Mouse (Mus musculus) embryo, embryonic 10 days (tissue): ENCODE measurements around the gene Gjb5.

ENCODE experiments used
- DNase-seq: peaks from one replicate; pipeline ENCODE4 v3.0.0-alpha.2; 2015; ENCODE audit warnings: low spot score

Gjb5 gene

DNA sequence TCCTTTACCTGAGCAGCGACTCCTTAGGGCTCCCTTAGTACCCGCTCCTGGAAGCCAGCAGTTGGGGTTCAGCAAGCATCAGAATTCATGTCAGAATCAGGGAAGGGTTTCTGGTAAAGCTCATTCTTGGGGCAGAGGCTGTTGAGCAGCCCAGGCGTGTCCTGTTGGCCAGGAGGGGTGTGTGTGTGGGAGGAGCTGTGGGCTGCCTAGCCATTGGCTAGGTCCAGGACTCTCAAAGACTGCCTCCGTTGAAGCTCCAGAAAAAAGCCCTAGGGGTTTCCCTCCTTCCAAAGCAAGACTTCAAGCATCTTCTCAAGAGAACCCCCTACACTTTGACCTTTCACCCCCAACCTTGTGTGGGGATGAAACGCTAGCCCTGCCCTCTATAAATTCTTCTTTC, at the start of gene Gjb5:
Gene Gjb5 (minus strand): TSS at position 164 of the 400 bp plus-strand sequence.
- DNase-seq = peak; percentile 57

GRCm38 (mm10) chr4:127402614-127403013, 44.6 kb upstream of the Gjb5 start:
- DNase-seq = peak; percentile 57

DNA sequence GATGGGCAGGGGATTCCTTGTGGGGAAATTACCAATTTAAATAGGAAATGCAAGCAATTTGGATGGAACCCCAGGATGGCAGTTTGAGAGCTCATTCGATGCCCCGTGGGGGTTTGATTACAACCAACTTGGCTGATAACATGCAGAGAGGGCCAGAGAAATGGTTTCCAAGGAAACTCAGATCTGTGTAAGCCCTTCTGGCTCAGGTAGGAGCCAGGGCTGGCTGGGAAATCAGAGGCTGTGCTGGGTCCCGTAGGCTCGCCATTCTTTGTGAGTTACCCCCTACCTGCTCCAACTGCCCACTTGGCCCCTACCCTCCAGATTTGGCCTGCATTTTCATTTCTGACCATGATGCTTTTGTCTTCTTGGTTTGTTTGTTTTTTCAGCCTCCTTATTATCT, 44.2 kb upstream of the Gjb5 start:
- no peak for DNase-seq

DNA sequence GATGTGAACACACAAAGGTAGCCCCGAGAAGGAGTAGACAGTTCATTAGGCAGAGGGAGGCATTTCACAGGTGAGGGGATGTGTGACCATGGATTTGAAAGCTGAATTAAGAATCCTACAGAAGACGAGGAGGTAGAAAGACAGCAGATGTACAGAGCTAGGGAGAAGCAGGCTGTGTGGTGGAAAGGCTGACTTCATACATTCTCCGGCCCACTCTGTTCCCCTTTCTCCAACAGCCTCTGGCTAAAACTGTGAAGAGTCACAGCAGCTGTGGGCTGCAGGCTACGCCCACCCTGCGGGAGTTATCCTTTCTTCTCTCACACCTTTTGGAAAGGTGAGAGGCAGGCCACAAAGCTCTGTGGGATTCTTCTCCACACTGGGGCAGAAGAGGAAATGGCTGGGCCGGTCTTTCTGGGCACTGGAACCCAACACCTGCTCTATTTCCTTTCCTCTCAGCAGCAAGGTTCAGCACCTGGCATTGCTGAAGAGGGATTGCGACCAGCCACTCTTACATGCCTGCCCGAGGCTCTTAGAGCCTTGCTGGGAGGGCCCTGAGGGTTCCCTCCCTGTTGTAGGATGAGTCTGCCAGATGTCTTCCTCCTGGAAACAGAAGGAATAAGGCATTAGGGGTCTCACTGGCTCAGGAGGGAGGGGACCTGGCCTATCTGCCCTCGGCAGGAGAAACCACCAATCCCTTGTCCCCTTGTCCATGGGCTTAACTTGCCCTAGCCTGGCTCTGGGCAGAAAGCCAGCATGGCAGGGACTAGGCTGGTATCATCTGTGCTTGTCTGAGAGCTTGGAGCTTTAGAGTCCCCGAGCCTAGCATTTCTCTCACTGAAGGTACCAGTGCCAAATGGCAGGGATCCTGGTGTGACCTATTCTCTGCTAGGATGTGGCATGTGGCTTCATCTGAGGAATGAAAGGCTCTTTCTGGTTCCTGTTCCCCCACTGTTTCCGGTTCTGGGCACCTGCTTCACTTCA, 42.5 kb upstream of the Gjb5 start:
- DNase-seq = no peak

GRCm38 (mm10) chr4:127395591-127395990, 37.6 kb upstream of the Gjb5 start:
- DNase-seq = no peak

DNA sequence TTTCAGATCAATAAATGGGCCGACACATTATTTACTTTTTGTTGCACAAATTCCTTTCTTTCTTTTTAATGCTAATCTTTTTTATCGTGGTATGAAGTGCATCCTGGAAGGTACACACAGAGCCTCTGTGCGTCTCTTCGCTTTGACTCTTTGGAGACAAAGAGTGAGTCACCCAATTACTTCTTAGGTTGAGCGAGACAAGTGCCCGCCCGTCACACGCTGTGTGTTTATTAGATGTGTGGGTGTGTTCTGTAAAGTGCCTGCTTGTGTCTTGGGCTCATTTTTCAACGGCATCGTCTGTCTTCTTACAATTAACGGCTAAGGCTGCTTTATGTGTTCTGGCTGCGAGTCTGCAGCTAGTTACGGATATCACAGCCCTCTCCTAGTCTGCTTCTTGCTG, 31.7 kb upstream of the Gjb5 start:
- DNase-seq = no peak

DNA sequence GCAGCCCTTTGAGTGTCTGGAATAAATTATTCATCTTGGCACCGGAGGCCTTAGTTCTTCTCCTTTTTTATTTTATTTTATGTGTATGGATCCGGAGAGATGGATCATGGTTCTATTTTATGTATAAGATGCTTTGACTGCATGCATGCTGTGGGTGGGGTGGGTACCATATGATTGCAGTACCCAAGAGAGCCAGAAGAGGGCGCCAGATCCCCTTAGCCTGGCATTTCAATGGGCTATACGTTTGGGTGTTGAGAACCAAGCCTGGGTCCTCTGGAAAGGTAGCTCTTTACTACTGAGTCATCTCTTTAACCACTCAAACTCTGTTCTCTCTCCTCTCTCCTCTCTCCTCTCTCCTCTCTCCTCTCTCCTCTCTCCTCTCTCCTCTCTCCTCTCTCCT, 19.4 kb upstream of the Gjb5 start:
- DNase-seq = no peak

DNA sequence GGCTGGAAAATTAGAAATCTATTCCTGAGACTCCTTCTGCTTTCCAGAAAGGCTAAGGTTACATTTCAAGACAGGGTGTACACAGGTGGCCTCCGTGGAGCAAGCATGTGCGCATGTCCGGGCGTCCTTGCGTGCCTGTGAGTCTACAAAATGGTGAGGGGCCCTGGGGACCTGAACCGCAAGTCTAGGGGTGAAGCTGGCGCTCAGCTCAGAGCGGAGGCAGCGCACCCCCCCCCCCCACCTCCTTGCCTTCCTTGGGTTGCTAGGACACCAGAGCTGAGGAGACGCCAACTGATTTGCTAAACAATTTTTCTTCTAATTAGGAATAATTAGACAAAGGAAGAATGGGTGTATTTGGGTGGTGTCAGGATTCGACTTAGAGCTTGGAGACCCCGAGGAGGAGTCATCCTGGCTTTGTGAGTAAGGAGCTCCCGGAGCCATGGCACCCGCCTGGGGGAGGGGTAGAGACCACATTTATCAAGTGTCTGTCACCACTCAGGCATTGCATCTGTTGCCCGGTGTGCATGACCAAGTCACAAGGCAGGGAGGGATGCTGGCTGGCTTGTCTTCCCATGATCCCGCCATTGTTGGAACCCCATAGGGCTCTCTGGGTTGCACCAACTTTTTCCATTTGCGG, 17.7 kb upstream of the Gjb5 start:
- peak; percentile 19 for DNase-seq

DNA sequence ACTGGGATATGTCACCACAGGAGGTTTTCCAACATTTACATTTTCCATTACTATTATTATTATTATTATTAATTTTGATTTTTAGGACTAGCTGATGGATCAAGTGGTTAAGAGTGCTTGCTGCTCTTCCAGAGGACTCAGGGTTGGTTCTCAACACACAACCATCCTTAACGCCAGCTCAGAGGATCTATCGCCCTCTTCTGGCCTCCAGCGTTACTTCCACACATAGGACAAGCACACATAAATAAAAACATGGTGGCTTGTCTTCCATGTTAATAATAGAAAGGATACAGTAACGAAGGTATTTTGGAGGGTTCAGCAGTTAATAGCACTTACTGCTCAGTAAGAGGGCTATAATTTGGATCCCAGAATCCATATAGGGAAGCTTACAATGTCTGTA, 16.7 kb upstream of the Gjb5 start:
- DNase-seq = no peak

GRCm38 (mm10) chr4:127373491-127373890, 15.5 kb upstream of the Gjb5 start:
- no peak for DNase-seq

DNA sequence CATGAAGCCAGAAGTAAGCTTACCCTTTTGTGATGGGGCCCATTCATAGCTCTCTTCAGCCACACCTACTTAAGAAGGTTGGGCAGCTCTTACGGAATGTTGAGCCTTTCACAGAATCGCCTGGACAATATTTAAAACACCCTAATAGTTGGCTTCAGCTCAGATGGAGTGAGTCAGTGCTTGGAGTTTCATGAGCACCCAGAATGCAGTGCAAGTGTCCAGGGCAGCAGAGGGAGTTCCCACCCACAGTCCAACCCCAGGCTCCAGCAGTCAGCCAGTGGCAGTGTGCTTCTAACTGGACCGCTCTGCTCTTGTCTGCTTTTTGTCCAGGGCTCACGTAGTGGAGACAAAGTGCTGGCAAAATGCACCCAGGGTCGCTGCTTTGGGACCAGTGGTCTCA, 13.6 kb upstream of the Gjb5 start:
- no peak for DNase-seq

DNA sequence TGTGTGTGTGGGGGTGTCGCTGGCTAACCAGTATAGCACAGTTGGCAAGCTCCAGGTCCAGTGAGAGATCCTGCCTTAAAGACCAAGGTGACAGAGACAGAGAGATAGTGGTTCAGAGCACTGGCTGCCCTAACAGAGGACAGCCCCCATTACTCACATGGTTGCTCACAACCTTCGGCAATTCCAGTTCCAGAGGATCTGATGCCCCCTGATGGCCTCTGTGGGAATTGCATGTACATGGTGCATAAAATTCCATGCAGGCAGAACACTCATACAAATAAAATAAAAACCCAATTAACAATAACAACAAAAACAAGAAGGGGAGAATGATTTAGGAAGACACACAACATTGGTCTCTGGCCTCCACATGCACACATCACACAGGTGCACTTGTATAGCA, 12.5 kb upstream of the Gjb5 start:
- DNase-seq = peak; percentile 34

DNA sequence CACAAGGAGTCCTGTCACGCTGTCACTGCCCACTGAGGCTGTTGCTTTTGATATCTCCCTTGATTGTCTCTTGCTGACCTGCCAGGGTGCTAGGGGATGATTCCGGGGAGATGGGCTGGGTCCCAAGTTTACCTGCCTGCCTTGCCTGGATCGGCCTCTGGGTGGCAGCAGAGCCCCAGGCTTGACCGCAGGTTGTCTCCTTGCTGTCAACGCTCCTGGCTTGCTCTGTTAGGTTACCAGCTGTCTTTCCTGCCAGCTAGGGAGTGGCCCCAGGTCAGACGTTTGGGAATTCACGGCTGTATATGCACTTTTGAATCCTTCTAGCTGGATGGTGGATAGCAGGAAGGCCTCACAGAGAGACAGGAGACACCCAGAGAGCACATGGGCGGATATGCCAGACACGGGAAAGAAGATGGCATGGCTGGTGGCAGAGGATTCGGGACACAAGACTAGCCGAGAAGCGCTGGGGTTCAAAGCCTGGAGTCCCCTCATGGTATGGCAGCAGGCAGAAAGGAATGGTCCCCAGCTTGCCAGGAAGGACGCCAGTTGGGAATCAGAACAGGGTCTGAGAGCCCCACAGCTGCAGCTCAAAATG, 10.5 kb upstream of the Gjb5 start:
- peak; percentile 84 for DNase-seq

DNA sequence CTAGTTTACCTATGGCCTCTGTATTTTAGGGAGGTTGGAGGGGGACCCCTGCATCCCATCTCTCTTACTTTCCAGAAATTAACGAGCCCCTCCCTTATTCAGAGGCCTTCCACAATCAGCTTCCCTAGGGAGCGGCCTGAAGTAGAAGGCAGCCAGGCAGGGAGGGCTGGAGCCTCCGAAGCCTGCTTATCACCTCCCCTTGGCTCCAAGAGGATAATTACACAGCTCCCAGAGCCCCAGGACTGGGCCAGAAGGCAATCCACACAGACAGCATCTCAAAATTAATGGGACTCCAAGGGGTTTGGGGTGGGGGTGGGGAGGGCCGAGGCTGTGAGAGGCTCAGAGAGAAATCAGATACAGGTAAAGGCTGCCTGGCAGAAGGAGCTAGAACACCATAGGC, 7.9 kb upstream of the Gjb5 start:
- DNase-seq = no peak

GRCm38 (mm10) chr4:127365433-127365832, 7.5 kb upstream of the Gjb5 start:
- DNase-seq = peak; percentile 15

GRCm38 (mm10) chr4:127364431-127364830, 6.5 kb upstream of the Gjb5 start:
- DNase-seq = no peak

GRCm38 (mm10) chr4:127363331-127363730, 5.3 kb upstream of the Gjb5 start:
- DNase-seq = no peak

DNA sequence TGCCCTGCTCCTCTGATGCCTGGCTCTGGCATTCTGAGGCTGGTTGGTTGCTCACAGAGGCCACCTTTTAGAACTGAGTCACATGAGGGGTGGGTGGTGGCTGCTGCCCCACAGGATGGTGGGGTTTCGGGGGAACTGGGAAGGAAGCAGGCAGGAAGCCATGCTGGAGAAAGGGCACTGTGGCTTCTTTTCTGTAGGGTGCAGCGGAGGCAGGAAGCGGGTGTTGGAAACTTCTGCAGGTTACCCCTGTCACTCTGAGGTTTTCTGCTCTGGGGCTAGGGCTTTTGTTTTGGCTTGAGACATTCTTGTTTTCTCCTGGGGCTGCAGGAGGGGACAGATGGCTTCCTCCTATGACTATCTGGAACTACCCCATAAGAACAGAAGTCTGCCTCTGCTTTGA, 4.5 kb upstream of the Gjb5 start:
- DNase-seq = no peak

GRCm38 (mm10) chr4:127354506-127355485, 3.2 kb downstream of the Gjb5 start:
- DNase-seq = no peak

- no peak for DNase-seq
Observed at GRCm38 (mm10) chr4:127353951-127354438, 4.0 kb downstream of the Gjb5 start, which contains the start of gene Gjb4. Gjb4 (minus strand) TSS chr4:127354081.

DNA sequence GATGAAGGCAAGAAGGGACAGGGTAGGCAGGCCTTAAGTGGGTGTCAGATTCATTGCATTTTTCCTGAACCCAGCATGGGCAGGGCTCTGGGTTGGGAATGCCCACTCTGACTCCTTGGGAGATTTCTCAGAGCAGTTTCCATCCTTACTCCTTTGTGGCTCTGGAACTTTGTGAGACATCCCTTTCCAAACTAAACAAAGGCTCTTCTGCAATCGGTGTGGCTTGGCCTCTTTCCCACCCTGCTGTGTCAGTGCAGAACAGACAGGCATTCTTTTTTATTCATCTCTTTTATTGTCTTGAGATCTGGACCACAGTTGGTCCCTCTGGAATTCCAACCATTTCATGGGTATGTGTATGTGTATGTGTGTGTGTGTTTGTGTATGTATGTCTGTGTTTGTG, 5.4 kb downstream of the Gjb5 start:
- DNase-seq = no peak
